Mouse (Mus musculus) layer of hippocampus, postnatal 36 days (tissue): ENCODE results near the gene Crtc1. TPM values are rescaled to one million over a fixed set of nuclear protein-coding genes. Genes with fewer than 3 reads are reported as not detected.

Experiments used
- DNase-seq, 2 experiments: peaks; one replicate each; pipeline ENCODE4 v3.0.0; 2022
- total RNA-seq, 2 experiments: library from RNA; stranded (reverse); gene quantifications; 2 replicates each; pipeline ENCODE4 v1.2.3; 2021

Gene Crtc1
- total RNA-seq, 2 experiments from 2014 or later, result 181 to 187 TPM

- no peak for DNase-seq
These were observed 23.1 kb upstream of the Crtc1 start for GRCm38 (mm10) chr8:70462516-70462813.

DNA sequence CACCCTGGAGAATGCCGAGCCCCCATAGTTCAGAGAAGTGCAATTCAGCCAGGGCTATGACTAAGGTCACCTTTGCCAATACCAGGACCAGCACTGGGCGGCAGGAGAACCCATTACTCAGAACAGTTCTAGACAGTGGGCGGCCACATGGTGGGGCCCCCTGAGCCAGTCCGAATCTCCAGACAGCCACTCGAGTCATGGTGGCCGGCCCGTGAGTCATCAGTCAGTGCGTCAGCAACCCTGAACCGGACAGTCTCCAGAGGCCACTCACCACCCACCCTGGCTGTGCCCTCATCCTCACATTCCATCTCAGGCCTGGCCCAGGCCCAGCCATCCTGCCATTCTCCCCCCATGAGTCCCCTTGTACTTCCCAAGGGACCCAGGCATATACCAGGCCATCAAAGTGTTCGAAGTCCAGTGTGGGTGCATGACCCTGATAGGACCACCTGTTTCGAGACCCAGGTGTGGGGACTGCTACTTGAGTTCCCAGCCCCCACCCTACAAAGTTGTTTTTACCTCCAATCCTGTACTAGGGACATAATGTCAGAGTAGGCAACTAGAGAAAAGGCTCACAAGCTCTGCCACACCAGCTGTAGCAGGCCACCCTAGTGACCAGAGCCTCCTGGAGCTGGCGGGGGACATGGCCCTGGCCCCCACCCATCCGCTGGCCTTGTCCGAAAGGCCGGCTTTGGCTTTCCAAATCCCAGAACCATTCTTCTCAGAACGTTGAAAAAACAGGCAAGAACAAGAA is 22.6 kb upstream of the Crtc1 start:
- no peak for DNase-seq

- DNase-seq, result no peak
These were observed 21.2 kb upstream of the Crtc1 start for GRCm38 (mm10) chr8:70460606-70461005.

GRCm38 (mm10) chr8:70460199-70460598 is 20.8 kb upstream of the Crtc1 start:
- DNase-seq, result no peak

DNA sequence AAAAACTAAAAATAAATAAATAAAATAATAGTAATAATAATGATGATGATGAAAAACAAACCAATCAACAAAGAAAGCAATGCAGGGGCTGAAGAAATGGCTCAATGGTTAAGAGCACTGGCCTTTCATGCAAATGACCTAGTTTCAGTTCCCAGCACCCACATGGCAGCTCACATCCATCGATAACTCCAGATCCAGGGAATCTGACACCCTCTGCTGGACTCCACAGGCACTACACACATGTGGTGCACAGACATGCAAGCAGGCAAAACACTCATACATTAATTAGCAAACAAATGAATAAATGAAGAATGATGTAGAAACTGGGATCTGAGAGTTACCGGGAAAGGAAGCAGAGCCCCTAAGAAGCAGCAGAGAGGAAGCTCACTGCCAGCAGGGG is 20.3 kb upstream of the Crtc1 start:
- DNase-seq, result no peak

- DNase-seq, result no peak
These were observed 19.1 kb upstream of the Crtc1 start for GRCm38 (mm10) chr8:70458462-70458861.

DNA sequence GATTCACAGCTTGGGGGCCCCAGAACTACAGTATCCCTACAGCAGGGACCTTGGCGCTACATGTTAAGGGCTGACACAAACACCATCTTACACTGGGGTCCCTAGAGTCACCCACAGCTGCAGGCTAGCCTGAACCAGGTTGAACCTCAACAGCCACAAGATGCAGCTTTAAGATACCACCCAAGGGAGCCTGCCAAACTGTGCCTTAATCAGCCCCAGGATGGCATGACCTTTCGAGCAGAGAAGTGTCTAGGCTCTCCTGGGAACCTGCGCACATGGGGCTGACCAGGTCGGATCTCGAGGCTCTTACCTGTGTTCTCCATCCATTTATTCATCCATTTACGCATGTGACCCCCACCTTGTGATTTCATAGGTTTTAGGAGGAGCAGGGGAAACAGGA is 18.5 kb upstream of the Crtc1 start:
- DNase-seq, result no peak

- DNase-seq, result no peak
These were observed 17.6 kb upstream of the Crtc1 start for GRCm38 (mm10) chr8:70456996-70457395.

DNA sequence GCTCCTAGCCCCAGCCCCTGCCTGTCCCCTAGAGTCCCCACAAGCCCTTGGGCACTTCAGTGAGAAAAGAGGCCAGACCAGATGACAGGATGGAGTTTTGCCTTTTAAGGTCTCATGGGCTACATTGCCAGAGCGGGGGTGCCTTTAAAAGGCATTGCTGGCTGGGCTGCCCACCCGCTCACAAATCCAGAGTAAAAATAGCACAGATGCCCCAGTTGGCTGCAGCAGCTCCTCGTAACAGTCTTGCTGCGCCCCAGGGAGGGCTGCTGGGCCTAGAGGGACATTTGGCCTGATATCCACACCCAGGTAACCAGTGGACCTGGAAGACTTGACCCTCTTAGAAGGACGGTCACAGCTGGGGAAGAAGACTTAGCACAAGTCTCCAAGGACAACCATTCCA is 14.5 kb upstream of the Crtc1 start:
- DNase-seq, result no peak

DNA sequence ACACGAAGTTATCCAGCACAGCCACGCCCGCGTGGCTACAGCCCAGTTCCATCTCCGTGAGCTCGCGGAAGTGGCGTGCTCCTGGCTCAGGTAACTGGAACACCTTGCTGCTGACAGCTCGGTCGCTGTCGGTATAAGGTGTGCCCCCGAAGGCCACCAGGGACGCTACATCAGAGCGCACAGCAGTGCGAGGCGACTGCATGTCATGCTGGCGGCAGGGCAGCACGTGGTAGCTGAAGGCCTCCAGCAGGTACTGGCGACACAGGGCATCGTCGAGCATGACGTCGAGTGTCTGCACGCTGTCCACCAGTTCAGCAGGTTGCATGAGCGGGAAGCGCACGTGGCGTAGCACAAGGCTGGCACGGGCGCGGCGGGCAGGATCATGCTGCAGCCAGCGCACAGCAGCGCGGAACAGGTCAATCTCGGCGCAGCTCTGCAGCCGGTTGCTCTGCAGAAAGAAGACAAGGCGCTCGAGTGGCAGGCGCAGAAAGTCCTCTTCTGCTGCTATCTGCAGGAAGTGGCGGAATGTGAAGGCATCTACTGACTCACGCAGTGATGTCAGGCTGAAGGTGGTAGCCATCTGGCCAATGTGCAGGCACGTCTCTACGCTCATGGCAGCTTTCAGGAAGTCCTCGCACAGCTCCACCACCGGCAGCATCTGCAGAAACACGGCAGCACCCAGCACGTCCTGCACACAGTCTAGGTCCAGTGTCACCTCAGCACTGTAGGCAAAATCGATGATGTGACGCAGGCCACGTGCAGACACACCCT is 13.0 kb upstream of the Crtc1 start:
- no peak for DNase-seq

GRCm38 (mm10) chr8:70447639-70448420 is 8.5 kb upstream of the Crtc1 start:
- DNase-seq, result peak; percentile 55 to 63

DNA sequence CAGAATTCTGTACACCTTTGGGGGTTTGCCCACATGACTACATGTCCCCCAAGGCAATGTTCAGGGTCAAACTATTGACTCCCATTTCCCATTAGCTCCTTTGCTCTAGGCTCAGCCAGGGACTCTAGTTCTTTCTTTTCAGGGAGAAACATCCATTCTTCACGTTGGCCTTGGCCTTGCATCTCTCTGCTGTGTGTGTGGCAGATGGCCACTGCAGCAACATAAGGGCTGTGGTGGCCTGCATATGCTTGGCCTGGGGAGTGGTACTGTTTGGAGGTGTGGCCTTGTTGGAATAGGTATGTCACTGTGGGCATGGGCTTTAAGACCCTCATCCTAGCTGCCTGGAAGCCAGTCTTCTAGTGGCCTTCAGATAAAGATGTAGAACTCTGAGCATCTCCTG is 6.6 kb upstream of the Crtc1 start:
- DNase-seq, result no peak

- DNase-seq, result no peak
These were observed 3.9 kb upstream of the Crtc1 start for GRCm38 (mm10) chr8:70443326-70443725.

DNA sequence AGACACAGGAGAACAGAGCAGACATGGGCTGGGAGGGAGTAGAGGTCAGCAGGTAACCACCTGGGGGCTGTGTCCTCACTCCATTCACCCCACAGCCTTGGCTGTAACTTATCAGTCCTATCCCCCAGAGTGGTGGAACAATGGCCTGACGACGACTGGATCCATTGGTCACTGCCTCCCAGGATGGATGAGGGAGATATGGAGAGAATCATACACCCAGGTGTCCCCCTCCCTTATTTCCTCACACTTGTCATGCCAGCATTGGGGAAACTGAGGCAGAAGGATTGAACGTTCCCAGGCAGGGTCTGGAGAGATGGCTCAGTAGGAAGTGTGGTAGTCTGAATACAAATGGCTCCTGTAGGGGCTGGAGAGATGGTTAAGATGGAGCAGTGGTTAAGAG is 2.2 kb upstream of the Crtc1 start:
- no peak for DNase-seq

DNA sequence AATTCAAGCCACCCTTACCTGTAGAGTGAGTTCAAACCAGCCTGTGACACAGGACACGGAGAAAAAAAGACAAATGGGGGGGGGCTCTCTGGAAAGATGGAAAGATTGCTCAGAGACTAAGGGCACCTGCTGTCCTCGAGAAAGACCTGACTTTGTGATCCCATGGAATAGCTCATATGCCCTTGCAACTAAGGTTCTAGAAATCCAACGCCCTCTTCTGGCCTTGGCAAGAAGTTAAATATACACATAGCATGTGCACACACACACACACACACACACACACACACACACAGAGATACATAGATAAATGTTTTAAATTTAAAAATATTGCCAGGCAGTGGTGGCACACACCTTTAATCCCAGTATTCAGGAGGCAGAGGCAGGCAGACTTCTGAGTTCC is 867 bp upstream of the Crtc1 start:
- no peak for DNase-seq

DNA sequence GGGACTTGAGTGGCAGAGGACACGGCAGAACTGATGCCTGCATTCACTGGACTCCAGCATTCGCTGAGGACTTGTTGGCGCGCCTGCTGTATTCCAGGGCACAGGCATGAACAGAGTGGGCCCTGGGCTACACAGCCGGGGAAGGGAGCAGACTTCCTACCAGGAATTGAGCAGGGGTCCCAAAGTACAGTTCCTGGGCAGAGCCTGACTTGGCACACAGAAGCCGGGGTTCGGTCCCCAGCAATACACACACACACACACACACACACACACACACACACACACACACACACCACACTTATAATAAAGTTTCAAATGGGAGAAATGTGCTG is 435 bp upstream of the Crtc1 start:
- no peak for DNase-seq

DNA sequence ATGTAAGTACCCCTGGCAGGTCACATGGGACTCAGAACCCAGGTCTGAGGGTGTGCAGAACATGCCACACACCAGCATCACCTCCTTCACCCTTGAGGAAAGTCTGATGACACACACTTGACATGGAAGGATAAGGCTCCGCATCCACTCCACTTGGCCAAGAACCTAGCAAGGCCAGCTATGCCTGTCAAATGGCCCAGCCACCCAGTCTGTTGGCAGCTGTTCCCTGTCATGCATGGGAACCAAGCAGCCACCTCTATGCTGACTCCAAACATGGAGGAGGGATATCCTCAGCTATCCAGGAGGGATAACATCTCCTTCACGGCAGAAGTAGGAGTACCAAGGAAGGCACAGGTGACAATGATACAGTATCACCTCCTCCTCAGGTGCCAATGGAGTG is 956 bp downstream of the Crtc1 start:
- DNase-seq, result no peak

GRCm38 (mm10) chr8:70435156-70435555 is 4.2 kb downstream of the Crtc1 start:
- DNase-seq, result no peak

GRCm38 (mm10) chr8:70432991-70433536 is 6.3 kb downstream of the Crtc1 start:
- no peak for DNase-seq

DNA sequence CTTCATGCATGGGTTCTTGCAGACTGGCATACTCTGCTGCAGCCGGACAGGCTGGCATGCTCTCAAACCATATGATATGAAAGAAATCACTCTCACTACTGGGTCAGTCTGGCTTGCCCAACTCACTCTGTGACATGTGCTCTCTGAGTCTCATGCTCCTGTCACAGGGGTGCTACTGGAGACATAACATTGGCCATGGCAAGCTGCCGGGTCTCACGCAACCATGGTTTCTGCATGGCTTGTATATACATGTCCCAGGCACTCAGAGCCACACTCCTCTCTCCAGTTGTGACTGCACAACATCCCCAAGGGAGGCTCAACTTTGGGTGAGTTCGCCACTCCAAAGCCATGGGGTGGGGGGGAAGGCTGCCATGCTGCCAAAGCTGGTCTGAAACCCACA is 8.2 kb downstream of the Crtc1 start:
- DNase-seq, result no peak

- DNase-seq, result no peak
These were observed 13.0 kb downstream of the Crtc1 start for GRCm38 (mm10) chr8:70426300-70426907.

DNA sequence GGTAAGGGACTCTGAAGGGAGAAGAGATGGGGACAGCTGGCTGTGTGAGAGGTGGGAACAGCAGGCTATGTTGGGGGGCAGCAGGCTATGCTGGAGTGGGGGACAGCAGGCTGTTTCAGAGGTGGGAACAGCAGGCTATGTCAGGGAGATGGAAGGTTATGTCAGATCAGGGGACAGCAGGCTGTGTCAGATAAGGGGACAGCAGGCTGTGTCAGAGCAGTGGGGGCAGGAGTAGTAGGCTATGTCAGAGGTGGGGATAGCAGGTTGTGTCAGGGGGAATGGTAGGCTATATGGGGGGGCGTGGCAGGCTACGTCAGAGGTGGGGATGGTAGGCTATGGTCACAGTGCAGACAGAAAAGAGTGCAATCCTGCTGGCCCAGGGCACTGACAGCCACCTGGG is 16.7 kb downstream of the Crtc1 start:
- DNase-seq, result no peak
